Mouse (Mus musculus) A20 (cell line): ENCODE results near the gene Dlg5.

Experiments used
- DNase-seq: peaks from one replicate; pipeline ENCODE4 v3.0.0-alpha.2; 2011; ENCODE audit warnings: low read depth, low spot score

Gene Dlg5

GRCm38 (mm10) chr14:24234411-24234810, 11.3 kb downstream of the Dlg5 start:
- DNase-seq, result no peak

DNA sequence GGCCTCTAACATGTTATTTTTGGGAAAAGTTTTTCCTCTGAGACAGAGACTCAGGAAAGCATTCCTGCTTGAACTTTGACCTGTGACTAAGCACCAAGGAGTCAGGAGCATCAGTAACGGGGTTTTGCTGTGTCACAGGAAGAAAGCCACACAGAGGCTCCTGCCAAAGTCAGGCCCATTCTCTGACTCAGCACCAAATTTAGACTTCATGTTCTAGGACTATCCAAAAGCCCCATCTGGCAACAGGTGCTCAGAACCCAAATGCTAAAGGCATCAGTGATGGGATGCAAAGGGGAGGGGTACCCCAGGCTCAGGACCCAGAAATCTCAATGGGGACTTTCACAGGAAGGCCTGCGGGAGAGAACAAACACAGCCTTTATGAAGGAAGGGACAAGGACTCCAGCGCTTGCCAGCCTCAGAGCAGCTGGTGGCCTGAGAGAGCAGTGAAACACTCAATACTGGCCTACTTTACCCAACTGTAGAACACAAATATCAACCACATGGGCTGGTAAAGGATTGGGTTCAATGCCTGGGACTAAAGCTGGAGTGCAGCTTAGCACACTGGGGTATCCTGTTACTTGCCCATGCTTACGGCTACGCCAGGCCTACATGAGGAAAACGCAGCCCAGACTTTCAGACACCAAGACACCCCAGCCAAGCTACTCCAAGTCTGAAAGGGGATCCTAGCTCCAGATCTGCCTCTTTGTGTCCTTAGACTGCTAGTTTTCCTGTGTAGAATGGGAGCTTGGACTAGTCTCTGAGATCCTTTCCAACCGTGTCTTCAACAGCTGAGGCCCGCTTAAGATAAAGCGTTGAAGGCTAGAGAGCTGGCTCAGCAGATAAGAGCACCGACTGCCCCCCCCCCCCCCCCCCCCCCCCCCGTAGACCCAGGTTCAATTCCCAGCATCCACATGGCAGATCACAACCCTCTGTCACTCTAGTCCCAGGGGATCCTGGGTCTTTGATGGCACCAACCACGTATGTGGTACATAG, 12.8 kb downstream of the Dlg5 start:
- no peak for DNase-seq

DNA sequence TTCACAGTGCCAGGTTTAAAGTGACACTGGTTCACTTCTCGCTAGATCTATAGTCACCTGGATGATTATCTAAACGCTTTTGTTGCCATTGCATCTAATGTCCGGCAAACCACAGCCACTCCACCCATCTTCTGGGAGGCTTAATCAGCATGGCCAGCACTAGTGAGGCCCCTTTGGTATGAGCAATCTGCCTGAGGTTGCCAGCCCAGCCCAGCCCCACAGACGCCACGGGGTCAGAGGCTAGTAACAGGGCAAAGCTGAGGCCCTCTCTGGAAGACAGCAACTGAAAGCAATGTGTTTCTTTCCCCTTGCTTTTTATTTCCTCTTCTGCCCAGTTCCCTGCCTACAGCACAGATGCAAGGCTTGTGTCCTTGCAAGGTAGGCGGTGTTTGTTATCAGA, 17.2 kb downstream of the Dlg5 start:
- no peak for DNase-seq

DNA sequence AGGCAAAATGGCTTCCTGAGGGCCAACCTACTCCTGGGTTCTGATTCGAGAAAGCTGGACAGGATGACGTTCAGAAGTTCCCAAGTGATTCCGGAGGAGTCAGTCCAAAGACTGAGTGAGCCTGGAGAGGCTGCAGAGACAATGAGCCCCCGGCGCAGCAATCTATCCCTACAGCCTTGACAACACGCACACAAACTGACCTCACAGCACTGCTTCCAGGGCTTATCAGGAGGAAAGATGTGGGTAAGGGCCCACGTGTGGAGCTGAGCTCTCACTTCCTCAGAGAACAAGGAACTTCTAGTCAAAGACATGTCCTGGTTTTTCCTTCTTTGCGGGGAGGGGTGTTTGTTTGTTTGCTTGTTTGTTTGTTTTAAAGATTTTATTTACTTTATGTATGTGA, 18.7 kb downstream of the Dlg5 start:
- no peak for DNase-seq

DNA sequence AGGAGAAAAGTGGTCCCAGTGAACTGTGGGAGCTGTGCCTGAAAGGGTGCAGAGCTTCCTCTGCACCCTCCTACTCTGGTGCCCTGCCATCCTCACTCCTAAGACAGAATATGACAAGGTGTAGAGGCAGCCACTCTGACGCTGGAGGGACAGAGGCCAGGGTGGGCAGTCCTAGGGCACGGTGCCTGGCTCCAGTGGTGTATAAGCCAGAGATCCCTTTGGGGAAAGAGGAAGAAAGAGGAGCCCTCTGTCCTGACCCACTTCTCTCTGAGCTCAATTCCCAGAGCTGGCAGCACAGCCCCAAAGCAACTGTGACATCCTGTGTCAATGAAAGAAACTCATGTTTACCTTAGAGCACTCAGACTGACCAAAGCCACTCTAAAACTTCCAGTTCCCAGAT, 19.4 kb downstream of the Dlg5 start:
- DNase-seq, result no peak

DNA sequence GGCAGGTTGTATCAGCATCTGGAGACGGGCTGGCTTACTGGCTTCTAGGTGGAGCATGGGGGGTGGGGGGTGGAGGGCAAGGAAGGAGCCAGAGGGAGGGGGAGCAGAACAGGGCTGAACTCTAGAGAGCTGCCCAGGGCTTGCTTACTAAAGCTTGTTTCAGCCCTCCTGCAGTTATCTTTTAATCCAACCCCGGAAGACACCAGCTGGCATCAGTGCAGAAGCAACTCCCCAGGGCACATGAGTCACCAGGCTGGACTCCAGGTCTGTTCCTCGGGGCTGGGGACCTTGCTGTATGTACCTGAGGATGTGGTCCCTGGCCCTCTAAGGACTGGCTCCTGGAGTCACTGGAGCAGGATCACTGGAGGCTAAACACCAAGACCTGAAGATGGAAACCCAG, 23.0 kb downstream of the Dlg5 start:
- no peak for DNase-seq

DNA sequence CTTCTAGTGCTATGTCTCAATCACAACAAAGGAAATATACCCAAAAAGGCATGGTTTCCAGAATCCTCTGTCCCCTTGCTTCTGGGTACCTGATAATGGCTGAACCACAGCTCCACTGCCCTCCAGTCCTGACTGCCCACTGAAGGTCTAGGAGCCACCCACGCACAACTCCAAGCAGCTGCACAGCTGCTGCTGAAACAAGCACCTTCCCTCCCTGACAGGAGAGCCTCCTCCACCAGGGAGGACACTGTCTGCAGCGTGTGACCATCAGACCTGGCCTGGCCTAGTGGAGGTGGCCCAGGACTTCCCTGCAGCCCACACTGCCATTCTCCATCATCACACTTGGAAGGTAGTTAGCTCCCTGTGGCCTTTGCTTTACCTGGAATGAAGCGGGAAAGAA, 23.4 kb downstream of the Dlg5 start:
- no peak for DNase-seq

DNA sequence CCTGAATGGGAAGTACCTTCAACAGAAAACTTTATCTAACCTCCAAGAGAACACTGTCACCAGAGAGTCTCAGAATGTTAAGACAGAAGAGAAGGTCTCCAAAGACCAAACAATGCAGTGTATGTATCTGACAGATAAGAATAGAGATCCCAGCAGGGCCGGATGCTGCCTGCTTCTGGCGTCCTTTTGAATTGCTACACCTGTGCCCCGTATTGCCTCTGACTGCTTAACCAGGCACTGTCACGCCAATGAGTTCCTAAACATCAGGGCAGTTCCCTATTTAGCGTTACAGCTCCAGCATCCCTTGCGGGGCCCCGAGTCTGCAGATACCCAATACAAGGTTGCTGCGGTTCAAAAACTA, 28.4 kb downstream of the Dlg5 start:
- DNase-seq, result peak; percentile 77

DNA sequence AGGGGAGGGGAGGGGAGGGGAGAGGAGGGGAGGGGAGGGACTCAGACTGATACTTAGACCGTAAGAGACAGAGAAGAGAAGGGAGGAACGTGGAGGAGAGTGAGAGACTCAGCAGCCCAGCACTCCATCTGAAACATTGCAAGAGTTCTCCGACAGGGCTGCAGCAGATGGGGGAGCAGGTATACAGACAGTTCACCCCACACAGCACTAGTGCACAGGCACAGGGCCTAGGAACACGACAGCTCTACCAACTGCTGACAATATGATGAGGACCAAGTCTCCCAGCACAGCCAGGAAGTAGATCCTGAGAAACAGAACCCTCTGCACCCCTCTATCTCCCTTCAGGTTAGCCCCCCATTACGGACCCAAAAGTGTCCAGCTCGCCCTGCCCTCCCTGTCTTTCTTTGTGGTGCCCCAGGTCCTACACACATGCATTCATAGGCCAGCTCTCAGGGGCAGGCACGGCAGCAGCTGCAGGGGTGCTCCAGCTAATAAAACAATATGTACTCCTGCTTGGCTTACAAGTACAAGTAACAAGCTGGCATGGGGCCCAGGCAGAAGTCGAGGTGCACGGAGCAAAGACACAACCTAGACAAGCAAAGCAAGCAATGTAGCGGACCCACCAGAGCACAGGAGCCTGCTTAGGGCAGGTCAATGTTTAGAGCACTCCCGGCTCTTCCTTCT, 28.9 kb downstream of the Dlg5 start:
- peak; percentile 37 for DNase-seq

DNA sequence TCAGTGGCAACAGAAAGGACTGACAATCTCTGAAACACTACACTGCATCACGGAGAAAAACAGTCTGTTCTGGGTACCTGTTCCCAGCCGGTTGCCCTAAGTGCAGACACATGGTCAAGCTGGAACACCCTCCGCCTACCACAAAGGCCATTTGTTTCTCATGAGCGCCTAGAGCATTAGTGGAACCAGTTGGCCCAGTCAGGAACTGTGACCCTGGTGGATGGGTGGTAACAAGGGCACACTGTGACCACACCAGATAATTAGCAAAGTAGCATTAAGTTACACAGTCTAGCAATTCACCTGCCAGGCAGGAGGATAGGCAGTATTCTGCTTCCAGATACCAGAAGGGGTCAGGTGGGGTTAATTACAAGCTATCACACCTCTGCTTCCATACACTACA, 29.7 kb downstream of the Dlg5 start:
- DNase-seq, result no peak

DNA sequence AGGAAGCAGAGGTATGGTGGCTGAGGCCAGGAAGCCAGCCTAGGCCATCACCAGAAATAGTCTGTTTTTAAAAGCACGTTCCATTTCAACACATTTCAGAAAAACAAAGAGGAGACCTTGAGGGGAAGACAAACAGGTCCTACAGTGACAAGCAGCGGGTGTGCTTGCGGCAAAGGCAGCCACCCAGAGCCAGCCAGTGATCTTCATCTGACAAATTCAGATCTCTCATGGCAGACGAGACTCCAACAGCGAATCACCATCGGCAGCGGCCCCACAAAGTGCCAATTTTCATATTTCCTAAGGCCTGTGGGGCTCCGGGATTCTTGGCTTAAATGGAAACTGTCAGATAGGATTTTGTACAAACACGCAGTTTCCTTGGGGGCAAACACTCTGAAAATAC, 31.3 kb downstream of the Dlg5 start:
- DNase-seq, result peak; percentile 66

- peak; percentile 86 for DNase-seq
Measured at GRCm38 (mm10) chr14:24213336-24213735, 32.4 kb downstream of the Dlg5 start.

- DNase-seq, result no peak
Measured at GRCm38 (mm10) chr14:24212861-24213260, 32.9 kb downstream of the Dlg5 start.

GRCm38 (mm10) chr14:24207360-24207752, 38.4 kb downstream of the Dlg5 start:
- DNase-seq, result no peak

DNA sequence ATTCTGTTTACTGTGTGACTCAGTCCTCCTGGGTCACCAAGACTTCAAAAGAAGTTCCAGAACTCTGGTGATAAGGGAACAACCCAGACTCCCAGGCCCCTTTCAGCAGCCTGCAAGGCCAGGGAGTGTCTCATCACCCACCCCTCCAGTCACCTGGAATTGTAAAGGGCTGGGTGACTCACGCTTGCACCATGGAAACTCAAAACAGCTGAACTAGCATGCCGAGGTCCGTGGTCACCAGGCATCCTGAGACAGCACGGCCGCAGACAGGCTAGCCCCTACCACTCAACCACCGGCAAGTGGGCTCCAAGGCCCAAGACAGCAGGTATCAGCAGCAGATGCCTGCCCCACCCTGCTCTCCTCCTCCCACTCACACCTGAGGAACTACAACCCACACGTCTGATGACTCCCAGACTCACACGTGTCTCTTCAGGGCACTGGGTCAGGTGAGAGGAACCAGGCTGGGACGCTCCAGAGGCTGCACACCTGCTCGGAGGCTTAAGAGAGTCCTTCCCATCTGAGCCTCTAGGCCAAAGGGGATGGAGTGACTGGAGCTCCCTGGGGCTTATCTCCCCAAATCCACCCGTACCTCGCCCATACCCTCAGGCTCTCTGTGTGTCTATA, 38.9 kb downstream of the Dlg5 start:
- DNase-seq, result no peak

DNA sequence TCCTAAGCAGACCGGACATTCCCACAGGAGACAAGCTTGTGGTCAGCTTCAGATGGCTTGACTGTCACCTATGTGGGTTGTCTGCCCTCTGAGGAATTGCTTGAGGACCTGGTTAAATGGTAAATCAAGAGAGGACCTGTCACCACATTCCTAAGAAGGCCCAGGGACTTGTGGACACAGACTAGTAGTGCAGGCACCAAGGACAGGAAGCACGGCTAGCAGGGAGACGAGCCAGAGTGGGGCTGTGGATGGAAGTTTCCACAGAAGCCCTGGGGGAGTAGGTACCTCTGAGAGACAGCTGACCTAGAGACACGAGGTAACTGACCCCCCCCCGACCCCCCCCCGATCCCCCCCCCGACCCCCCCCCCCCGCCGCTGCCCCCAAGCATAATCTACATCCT, 39.4 kb downstream of the Dlg5 start:
- DNase-seq, result no peak

- DNase-seq, result peak; percentile 50
Measured at GRCm38 (mm10) chr14:24205281-24205871, 40.3 kb downstream of the Dlg5 start.

- no peak for DNase-seq
Measured at GRCm38 (mm10) chr14:24203210-24203609, 42.5 kb downstream of the Dlg5 start.

DNA sequence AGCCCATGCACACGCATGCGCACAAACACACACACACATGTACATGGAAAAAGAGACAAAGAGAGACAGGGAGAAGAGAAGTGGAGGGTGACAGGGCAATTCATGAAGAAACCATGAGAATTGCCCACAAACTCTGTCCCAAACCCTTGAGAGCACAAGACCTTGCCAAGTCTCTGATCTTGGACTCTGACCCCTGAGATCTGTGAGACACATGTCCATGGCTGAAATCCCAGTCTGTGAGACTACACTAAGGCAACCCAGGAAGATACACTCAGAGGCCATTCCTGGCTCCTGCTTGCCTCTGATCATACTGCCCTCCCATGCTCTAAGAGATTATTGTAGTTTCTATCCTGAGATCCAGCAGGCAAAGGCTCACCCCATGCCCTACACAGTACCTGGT, 44.9 kb downstream of the Dlg5 start:
- no peak for DNase-seq

GRCm38 (mm10) chr14:24199732-24200131, 46.0 kb downstream of the Dlg5 start:
- DNase-seq, result no peak

DNA sequence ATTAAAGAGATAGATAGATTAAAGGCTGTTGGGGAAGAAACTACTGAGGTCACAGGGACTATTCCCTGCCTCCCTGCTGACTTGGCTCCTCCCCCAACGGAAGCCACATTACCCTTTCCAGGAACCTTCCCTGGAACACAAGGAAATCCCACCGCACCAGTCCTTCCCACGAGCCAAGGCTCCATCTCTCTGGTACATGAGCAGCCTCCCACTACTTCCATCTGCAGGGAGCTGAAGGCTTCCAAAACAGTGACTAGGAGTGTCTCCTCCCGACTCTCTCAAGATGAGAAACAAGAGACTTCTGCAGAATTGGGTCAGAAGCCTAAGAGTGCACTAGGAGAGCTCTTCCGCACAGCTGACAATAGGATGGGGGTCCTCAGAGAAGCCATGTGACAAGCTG, 47.9 kb downstream of the Dlg5 start:
- no peak for DNase-seq

- no peak for DNase-seq
Measured at GRCm38 (mm10) chr14:24196947-24197346, 48.8 kb downstream of the Dlg5 start.
